Mouse (Mus musculus): ENCODE measurements at regions not wholly inside any gene's neighbourhood (a gene's known extent, or its start where the extent isn't known, plus 50 kb on each side); places are given as distances from the start of the nearest gene placed in this dataset.

- no peak for DNase-seq
These were observed 641.0 kb downstream of the Car8 start for GRCm38 (mm10) chr4:7597671-7598390.

DNA sequence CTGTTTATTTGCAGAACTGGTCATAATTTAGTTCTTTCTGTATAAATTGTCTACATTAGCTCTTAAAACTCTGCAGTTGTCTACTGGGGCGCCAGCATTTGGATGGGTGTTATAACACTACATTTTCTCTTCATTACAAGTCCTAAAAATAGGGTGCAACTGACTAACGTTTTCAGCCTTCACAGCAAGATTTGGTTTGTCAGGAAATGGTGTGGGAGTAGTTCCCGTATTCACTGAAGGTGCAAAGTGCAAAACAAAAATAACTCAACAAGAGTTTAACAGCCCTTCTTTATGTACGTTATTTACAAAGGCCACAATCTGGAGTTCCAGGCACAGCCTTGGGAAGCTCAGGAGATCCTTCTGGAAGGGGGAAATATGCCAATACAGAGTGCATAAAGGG, 642.7 kb downstream of the Car8 start:
- DNase-seq, result no peak

DNA sequence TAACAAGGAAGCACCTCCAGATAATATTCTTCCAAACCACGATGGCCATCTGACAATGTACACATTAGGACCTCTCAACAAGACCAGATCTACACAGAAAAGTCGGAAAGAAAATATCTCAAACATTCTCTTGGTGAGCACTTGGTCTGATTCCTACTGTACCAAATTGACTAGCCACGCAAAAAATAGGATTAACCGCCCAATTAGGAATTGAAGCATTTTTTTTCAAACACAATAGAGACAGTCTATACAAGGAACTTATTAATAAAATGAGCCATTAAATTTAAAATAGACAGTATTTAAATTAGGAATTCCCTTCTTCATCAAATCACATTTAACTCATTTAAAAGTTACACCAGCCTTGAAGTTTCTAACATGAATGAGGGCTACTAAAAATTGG, 655.0 kb downstream of the Car8 start:
- no peak for DNase-seq

DNA sequence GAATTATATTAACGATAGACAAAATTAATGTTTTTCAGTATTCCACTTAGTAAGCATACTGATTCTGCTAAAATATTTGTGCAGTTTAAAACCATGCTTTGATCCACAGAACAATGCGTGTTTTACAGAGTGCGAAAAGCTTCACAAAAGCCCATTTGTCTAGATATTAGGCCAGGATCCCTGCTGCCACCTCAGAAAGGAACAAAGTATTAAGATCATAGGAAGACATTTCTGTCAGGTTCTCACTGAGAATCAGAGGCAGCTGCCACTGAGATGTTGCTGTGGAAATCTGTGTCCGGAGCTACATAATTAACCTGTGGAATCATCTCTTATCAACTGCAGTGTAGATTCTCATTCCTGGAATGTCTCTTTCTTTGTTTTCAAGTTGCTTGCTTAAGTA, 656.9 kb downstream of the Car8 start:
- no peak for DNase-seq

- no peak for DNase-seq
These were observed 657.5 kb downstream of the Car8 start for GRCm38 (mm10) chr4:7581220-7581916.

GRCm38 (mm10) chr4:7580554-7581219, 658.2 kb downstream of the Car8 start:
- DNase-seq, result no peak

DNA sequence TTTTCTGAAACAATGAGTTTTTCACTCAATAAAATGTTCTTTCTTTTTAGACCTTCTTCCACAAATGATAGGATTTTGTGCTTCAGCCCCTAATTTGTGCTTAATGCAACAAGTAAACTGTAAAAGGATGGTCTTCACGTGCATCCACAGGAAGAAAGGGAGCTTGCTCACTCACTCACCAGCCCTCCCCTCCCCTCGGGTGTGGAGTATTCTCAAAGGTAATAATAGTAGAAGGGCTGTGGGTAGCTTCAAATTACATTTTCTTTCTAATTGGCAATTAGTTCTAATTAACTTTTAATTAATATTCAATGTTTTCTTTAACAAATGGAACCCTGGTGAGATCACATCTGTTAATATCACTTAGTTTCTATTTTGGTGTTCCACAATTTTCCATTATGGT, 664.8 kb downstream of the Car8 start:
- no peak for DNase-seq

- peak; percentile 9 for DNase-seq
These were observed 671.0 kb downstream of the Car8 start for GRCm38 (mm10) chr4:7567687-7568393.

GRCm38 (mm10) chr4:7559867-7560832, 678.7 kb downstream of the Car8 start:
- peak; percentile 4 for DNase-seq

GRCm38 (mm10) chr4:7558721-7559120, 680.1 kb downstream of the Car8 start:
- no peak for DNase-seq

GRCm38 (mm10) chr4:7534301-7534700, 704.5 kb downstream of the Car8 start:
- no peak for DNase-seq

DNA sequence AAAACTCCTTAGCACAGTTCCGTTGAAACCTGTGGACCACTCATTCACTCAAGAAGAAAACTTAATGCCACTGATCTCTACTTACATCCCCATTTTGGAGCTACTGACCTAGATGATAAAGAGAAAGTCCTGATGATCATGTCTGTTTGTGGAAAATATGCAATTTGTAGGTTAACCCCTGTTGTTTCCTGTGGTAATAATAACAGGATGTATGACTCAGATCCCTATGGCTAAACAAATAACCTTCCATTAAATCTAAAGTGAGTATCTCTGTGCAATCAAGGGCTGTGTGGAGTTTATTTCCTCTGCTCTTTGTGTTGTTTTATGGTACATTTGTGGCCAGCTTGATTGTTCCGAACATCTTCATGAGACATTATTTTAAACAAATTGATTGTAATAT, 711.1 kb downstream of the Car8 start:
- DNase-seq, result no peak

DNA sequence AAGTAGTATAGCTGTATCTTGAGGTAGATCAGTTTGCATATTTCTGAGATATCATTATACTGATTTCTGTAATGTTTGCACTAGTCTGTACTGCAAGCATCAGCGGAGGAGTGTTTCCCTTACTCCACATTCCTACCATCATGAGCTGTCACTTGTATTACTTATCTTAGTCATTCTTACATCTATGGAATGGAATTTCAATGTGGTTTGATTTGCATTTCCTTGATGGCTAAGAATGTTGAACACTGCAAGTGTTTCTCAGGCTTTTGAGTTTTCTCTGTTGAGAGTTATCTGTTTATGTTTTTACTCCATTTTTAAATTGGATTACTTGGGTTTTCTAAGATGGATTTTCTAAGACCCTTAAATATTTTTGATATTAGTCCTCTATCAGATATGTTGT, 725.8 kb downstream of the Car8 start:
- no peak for DNase-seq

DNA sequence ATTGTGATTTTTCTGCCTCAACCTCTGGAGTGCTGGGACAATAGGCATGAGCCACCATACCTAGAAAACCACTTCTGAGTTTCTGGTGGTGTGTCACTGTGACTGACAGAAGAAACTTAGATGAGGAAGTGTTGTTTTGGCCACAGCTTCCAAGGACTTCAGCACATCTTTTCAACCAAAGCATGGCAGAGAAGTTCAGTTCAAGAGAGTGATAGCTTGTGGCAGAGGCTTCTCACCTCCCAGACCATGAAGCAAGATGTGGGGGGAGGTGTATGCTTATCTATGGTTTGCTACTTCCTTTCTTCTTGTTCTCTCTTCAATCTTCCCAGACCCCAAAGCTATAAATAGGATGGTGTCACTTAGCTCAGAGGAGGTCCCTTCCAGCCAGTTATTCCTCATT, 753.3 kb downstream of the Car8 start:
- no peak for DNase-seq

- DNase-seq, result no peak
These were observed 783.7 kb downstream of the Car8 start for GRCm38 (mm10) chr4:7455130-7455529.

- DNase-seq, result no peak
These were observed 786.2 kb downstream of the Car8 start for GRCm38 (mm10) chr4:7452678-7453077.

DNA sequence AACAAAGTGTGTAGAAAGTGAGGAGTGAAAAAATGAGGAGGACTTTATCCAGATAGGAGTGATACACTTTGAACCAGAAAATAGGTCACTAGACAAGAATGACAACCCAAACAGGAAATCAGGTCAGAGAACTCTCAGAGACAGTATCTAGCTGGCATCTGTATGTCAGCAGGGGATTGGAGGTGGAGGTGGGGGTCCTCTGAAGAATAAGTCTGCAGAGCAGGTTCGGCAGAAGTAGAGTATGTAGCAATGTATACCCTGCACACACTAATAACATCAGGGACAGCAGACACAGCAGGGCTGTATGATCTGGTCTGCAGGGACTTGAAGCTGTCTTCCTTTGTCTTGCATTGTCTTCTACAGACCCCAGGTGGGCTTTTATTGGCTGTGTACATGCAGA, 787.9 kb downstream of the Car8 start:
- DNase-seq, result no peak

DNA sequence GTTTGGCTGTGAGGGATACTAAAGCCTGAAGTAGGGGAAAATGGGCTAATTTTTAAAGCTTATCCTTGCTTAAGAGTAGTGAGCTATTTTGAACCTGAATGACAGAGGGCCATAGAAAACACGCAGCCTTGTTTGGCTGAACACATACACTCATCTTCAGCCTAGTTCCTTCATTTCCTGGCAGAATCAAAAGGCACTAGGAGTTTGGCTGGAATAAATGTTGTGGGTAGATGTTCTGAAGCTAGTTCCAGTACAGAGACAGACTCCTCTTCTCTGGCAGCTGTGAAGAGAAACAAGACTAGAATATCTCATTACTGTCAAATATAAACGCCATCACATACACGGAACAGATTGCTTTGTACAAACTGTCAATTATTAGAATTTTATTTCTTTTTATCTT, 809.5 kb downstream of the Car8 start:
- DNase-seq, result no peak

DNA sequence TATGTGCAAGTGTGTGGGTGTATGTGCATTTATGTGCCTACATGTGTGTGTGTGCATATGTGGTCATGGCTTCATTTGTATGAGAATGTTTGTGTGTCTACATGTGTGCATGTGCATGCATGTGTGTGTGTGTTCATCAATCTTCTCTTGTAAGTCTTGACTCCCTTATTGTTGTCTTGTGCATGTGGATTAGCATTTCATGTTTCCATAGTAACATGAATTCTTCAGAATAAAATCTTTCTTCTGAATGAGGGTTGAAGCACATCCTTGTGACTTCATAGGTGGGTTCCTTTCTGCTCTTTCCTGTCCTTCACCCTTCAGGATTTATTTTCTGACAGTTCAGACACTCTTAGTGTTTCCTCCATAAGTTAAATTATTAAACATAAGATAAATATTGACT, 814.8 kb downstream of the Car8 start:
- no peak for DNase-seq

DNA sequence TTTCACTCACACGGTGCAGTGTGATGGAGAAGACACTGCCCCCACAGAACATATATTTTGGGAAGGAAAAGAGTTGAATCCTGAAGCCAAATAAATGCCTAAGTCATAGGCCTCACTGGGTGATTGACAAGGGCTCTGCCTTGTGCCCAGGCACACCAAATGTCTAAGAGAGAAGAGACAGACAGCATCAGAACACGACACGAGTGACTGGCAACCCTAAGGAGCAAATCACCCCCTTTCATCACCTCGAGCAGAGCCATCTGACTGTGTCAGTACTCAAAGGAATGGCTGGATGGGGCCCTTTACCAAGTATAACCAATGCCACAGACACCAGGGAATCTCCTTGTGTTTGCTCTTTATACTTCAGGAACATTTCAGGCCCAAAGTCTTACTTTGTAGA, 815.6 kb downstream of the Car8 start:
- DNase-seq, result no peak

DNA sequence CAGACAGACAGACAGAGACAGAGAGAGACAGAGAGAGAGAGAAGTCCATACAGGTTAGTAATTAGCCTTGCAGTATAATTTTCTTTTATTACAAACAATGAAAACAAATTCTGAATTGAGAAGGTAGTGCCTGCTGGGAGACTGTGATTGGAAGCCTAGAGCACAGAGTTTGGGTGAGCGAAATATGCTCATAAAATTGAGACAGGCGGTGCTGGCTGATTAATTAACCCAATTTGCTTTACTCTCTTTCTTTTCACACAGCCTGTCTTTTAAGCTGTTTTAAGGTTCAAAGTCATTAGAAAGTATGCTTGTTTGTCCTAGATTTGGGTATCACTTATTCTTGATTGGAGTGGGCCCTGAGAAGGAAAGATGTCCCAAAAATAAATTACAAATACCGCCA, 816.1 kb downstream of the Car8 start:
- no peak for DNase-seq

DNA sequence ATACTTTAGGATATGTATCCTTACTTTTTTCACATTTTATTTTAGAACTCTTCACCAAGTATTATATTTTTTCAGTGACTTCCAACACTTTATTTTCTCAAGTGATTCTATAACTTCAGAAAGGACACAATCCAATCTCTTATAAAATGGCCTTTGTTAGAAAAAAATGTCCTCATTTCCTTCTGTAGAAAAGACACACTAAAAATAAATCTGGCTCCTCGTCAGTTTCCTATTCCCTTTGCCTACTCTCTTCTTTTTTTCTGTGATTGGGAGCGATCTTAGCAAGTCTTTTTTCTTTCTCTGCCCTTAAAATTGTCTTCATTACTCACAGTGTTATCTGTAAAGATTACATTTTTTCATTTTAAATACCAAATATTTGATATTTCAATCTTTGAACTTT, 824.5 kb downstream of the Car8 start:
- no peak for DNase-seq

Measured in kidney, adult 9 months (tissue).